Mouse (Mus musculus) heart, postnatal 0 days (tissue): ENCODE results near the gene Gm37240.

Source experiments
- CTCF ChIP-seq: IDR thresholded peaks from 2 replicates; pipeline ENCODE4 v1.5.1; 2016; ENCODE audit warnings: antibody characterized with exemption, control low read depth, low read depth
- EP300 ChIP-seq: IDR thresholded peaks from 2 replicates; pipeline ENCODE4 v1.6.1; 2016; ENCODE audit warnings: antibody characterized with exemption, low read depth

DNA sequence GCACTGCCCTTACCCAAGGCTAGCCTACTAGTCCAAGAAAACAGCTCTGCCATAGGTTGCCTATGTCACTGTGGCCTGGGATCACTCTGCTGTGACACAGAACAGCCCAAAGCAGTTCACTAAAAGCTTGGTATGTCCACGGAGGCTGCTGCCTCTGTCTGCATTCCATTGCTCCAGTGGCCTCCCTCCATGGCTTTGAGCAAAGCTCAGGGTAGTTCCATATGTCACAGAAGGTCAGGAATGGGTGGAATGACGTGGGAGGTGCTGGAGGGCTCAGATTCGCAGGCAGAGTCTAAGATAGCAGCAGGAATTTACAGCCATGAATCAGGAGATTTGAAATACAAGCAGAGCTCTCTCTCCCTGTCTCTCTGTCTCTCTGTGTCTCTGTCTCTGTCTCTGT, 514.3 kb downstream of the Gm37240 start:
- no peak for TF ChIP-seq CTCF
- TF ChIP-seq EP300 = no peak
